Mouse (Mus musculus) cerebellum, adult 8-10 months (tissue): ENCODE data around the gene Runx3.

Experiments used
- DNase-seq: peaks from one replicate; pipeline ENCODE4 v3.0.0; 2022

Runx3 gene

DNA sequence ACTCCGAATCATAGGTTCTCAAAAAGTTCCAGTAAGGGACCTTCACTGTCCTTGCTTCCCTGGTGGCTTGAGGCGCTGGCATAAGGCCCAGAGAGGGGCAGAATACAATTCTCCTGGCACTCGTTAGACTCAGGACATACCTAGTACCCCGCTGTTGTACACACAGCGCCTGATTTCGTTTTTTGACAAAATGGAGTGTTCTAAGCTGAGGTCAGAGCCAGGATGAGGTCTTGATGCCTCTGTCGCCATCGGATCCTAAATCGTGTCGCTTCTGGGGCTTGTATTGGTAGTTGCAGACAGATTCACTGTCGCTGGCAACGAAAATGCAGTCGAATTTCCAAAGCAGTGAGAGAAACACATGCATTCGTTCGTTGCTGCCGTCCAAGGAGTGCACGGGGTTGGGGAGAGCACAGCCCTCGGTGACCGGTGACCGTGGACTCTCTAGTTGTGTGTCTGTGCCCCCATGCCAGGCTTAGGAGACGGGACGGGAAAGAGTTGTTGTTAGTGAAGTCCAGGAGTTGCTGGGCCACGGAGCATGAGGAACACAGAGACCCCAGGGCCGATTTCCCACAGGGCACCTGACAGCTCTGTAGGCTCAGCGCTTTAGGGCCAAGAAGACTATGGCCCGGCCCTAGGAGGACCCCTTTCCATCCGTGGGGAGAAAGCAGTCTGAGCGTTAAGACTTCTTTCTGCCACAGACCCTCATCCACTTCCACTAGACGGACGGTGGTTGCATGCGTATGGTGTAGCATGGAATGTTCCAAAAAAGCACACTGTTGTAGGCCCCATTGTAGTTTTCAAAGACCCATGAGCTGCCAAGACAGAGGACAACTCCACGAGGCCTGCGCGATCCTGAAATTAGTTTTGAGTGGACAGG lies 30.9 kb downstream of the Runx3 start:
- peak; percentile 30 for DNase-seq

DNA sequence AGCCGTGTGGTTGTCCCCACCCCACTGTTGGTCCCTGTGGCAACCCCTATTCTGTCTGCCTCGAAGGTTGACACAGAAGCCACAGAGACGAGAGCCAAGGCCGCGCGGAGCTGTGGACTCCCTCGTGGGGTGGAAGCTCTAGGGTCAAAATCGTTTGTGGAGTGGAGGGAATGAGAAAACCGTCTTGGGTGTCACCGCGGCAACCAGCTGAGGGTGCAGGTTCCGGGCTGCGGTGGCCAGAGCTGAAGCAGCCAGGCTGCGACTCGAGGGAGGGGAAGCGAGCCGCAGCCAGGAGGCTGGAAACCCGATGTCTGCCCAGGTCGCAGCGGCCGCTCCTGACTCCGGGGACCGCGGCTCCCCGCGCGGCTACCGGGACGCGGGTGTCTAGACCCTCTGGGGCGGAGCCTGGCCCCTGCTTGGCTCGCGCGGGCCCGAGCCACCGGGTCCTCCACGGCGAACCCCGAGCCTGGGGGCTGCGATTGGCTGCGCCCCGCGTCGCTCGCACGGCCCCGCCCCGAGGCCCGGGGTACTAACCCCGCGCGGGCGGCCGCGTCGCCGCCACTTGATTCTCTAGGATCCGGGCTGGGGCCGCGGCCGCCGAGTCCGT lies 31.6 kb downstream of the Runx3 start:
- no peak for DNase-seq

DNA sequence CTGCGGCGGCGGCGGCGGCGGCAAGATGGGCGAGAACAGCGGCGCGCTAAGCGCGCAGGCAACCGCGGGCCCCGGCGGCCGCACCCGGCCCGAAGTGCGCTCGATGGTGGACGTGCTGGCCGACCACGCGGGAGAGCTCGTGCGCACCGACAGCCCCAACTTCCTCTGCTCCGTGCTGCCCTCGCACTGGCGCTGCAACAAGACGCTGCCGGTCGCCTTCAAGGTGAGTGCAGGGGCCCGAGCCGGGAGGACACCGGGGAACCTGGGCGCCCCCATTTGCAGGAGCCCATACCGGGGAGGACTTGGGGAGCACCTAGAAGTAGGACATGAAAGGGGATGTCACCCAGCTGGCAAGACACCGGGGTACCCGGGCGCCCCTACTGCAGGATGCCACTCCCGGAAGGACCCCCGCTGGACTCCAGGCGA lies 32.4 kb downstream of the Runx3 start:
- DNase-seq, result no peak

GRCm38 (mm10) chr4:135153260-135154088 lies 33.0 kb downstream of the Runx3 start:
- DNase-seq, result no peak

- DNase-seq, result no peak
Measured at GRCm38 (mm10) chr4:135154089-135154949, 33.9 kb downstream of the Runx3 start.

GRCm38 (mm10) chr4:135155106-135155800 lies 34.8 kb downstream of the Runx3 start:
- DNase-seq, result no peak

- DNase-seq, result no peak
Measured at GRCm38 (mm10) chr4:135155805-135156469, 35.5 kb downstream of the Runx3 start.

DNA sequence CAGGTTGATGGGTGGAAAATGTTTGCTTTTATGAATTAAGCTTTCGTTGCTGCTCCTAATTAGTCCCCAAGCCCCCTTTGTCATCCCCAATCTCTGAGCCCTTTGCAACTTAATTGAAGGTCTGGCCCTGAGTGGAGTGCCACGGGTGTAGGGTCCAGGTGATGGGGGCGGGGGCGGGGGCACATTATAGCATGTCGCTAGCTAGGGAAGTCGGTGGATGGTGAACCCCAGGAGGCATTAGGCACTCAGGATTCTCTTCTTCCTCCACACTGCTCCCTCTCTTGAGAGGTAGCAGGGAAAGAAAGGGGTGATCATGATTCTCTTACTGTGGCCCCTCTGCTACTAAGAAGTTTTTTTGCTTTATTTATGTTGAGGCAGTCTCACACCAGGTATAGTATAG lies 36.1 kb downstream of the Runx3 start:
- DNase-seq, result no peak

DNA sequence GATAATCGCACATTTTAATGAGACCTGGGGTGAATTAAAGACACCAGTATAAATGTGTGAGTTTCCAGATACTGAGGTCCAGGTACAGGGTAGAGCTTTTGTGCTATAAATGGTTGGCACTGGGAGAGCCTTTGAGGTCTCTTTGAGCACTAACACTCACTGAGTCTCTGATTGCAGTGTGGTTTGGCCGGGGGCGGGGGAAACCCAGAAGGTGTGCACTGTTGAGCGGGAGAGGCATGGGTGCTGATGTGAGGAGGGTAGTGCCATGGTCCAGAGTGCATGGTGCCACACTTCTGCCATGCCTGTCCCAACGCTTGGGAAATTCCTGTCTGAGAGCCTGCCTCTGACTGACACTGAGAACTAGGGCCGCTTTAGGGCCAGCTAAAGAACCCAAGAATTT lies 36.9 kb downstream of the Runx3 start:
- DNase-seq, result no peak

DNA sequence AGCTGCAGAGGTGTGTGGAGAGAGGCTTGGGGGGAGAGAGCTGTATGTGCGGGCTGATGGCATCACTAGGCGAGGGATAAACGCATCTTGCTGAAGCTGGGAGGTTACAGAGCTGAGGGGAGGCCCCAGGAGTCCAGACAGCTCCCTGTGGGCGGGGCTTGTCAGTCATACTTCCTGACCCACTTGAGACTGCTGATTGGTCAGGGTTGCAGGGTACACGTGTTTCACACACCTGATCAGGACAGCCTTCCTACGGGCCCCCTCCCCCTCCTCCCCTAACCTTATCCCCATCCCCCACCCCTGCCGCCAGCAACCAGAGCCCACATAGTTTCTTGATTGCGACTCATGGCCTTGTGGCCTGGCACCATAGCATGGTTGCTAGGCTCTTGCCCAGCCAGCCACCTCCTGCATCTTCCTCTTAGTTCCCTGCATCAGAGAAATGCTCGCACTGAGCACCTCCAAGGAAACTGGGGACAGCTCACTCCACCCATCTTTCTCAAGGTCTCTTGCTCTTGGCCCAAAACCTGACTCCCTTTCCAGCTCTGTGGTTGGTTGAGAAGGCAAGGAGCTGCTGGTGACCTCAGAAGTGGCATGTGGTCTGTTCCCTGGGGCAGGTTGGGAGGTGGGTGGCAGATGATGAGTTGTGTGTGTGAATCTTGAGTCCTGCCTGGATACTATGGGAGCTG lies 38.4 kb downstream of the Runx3 start:
- no peak for DNase-seq

DNA sequence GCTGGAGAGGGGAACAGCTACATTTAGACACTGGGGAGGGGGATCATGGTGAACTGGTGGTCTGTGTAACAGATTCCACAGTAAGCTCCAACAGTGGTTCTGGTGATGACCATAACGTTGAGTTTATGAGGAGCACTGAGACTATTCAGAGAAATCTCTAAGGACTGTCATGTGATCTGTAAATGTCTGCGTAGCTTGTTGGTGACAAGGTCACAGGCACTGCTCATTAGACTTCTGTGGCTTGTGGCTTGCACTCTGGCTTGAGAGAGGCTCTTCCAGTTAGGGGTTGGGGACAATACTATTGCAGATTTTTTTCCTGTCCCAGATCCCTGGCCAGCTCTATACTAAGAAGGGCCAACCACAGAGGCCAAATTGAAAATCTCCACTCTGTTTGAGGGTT lies 39.2 kb downstream of the Runx3 start:
- no peak for DNase-seq

- DNase-seq, result no peak
Measured at GRCm38 (mm10) chr4:135160168-135160567, 39.7 kb downstream of the Runx3 start.

- no peak for DNase-seq
Measured at GRCm38 (mm10) chr4:135161441-135161840, 41.0 kb downstream of the Runx3 start.

DNA sequence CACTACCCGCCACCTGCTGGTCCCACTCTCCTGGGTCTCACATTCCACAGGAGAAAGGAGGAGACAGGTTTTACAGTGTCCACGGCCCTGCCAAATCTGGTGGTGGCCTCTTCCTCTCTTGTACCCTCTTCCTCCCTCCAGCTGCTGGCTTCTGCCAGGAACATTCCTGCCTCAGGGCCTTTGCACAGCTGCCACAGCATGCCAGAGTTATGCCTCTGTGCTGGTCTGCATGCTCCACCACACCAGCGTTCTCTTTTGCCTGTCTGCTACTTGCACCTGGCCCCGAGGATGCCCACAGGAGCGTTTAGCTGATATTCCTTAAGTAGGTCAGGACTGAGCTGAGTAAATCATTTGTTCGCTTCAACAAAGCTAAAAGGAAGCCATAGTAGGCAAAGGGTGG lies 45.3 kb downstream of the Runx3 start:
- DNase-seq, result no peak

DNA sequence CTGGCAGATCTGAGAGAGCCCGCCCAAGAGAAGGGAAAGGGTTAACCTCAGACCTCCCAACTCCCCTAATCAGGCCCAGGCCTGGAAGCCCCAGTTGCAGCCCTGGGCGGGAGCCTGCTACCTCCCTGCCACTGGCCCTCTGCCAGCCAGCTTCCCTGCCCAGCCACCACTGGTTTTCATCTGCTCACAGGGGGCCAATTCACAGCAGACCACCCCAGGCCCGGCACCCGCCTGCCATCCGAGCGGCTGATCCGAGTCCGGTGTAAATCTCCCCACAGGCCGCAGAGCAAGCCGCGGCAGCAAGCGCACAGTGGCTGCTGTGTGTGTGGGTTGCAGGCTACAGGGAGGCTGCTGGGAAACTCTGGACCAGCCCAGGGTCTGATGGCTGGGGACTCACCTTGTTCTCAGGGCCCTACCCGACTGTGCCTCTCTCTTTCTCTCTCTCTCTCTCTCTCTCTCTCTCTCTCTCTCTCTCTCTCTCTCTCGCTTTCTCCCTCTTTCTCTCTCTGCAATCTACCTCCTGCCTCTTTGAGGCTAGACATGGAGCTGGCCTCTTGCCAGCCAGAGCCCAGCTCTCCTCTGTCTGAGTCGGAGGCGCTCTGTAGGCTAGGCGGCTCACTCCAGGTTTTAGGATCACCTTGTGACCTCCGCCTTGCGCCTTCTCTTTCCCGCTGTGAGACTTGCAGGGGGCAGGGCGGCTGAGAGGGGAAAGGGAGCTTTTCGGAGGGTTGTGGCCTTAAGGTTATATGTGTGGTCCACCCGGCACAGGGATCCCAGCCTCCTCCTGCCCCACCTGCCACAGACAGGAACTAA lies 46.2 kb downstream of the Runx3 start:
- DNase-seq, result no peak

- no peak for DNase-seq
Measured at GRCm38 (mm10) chr4:135167816-135168527, 47.5 kb downstream of the Runx3 start.

DNA sequence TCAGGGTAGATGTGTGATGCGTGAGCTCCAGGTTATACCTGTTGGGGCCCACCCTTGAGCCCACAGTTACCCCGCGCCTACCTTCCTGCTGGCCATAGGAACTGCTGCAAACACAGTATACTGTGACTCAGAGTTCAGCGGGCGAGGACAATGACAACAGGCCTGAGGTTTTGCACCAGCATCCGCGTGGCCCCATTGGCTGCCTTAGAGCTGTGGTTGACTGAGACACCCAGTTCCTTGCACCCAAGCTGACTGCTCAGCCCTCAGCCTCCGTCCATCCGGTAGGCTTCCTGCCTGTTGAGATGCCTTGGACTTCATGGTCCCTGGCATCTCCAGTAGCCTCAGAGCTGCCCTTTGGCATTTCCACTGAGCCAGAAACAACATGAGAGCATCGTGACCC lies 48.6 kb downstream of the Runx3 start:
- no peak for DNase-seq

DNA sequence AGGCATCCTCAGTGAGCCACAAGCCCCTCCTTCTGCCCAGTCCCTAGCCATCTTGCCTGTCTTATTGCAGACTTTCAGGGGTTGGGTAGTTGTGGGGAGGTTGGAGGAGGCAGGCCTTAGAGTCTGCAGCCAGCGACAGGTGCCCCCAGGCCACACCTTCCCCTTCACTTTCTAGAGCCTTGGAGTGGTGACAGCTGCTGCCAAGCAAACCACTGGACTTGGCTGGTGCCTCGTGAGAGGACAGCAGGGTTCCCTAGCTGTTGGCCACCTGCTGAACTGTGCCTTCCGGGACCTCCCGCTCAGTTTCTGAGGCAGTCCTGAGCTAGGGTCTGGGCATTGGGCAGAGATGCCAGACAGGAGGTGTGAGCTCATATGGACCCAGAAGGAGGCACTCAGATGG lies 49.0 kb downstream of the Runx3 start:
- DNase-seq, result no peak

DNA sequence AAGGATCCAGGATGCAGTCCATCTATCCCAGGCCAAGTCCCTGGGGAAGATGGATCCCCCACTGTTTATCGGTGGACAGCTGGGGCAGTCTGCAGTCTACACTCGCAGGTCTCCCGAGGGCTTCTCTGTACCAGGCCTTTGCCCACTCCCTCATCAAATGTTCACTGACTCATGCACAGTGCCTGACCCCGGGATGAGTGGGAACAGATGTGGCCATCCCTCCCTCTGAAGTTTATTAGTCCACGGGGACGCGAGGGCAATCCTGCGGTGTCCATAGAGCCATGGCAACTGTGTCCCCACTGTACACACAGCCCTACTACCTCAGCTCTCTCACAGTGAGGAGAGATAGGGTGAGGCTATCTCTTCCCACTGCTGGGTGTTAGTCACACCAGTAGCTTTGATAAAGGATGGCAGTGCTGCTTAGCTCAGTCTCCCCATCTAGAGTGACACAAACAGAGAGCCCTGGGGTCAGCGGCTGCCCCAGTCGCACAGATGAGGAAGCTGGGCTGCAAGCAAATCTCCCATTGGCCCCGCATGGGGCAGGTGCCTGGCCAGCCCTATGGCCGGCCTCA lies 50.9 kb downstream of the Runx3 start:
- DNase-seq, result no peak
